Mouse (Mus musculus) inflammation-experienced regulatory T-cells, adult 6 months (primary cell): ENCODE measurements around the gene Tbc1d22b. TPM values are rescaled to one million over a fixed set of nuclear protein-coding genes. Genes with fewer than 3 reads are reported as not detected.
A peak's percentile ranks its signal among the peaks of the same experiment; 100 is the strongest.

Experiments
- ATAC-seq: one replicate; pipeline ENCODE4 v1.8.0; 2017
- polyA plus RNA-seq, 3 experiments: library from polyadenylated mRNA; unstranded; fragments of 100-300 nt; shearing (Covaris generic); gene quantifications; one replicate each; pipeline ENCODE4 v1.2.1; 2017

Tbc1d22b gene
- polyA plus RNA-seq, 3 experiments from 2014 or later: 9.0 to 11.5 (median 11.4) TPM

DNA sequence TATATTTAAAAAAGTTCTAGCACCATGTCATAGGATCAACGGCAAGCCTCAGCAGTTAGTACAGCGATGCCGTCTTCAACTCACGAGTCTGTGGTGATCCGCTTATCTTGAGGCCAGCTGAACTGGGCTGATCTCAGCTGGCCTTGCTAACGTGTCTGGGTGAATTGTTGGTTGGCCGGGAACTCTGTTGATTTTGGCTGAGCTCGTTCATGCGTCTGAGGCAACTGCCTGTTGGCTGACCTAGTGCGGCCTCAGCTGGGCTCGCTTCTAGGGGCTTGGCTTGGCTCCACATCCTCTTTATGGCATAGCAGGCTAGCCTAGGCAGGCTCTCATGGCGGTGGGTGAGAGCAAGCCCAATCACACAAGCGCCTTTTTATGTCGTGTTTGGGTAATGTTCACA, 8.2 kb upstream of the Tbc1d22b start:
- ATAC-seq: no peak

DNA sequence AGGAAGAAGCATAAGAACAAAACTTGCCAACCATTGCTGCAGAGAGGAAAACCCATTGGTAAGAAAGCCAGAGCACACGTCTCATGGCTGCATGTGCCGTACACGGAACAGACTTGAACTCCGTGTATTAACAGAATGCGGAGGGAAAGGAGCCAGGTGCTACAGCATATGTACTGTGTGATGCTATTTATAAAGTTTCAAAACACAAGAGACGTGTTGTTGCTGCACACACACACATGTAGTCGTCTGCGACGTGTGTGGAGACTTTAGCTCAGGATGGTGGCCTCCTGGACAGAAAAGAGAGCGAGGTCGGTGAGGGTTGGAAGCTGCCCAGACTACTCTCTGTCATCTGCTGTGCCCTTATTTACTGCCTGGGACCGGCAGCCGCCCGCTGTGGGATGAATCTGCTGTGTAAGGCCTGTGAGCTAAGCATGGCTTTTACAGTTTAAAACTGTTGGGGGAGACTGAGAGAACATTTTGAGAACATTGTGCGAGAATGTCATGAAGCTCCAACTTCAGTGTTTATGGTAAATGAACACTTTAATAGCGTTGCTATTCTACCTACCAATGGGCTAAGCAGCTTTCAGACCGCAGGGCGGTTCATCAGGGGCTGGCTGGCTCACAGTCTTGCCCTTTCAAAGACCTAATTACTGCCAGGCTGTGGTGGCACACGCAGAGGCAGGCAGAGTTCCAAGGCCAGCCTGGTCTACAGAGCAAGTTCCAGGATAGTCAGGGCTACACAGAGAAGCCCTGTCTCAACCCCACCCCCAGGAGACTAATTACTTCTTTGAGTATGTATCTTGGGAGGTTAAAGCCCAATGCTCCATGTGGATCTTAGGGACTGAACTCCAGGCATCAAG, 6.5 kb upstream of the Tbc1d22b start:
- no peak for ATAC-seq

DNA sequence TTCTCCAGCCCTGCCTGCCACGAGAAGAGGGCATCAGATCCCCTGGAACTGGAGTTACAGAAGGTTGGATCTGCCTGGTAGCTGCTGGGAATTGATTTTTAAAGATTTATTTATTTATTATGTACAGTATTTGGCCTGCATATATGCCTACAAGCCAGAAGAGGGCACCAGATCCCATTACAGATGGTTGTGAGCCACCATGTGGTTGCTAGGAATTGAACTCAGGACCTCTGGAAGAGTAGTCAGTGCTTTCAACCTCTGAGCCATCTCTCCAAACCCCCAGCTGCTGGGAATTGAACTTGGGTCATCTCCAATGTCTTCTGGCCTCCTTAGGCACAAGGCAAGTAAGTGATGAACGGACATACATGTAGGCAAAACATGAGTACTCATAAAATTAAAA, 5.5 kb upstream of the Tbc1d22b start:
- ATAC-seq: no peak

DNA sequence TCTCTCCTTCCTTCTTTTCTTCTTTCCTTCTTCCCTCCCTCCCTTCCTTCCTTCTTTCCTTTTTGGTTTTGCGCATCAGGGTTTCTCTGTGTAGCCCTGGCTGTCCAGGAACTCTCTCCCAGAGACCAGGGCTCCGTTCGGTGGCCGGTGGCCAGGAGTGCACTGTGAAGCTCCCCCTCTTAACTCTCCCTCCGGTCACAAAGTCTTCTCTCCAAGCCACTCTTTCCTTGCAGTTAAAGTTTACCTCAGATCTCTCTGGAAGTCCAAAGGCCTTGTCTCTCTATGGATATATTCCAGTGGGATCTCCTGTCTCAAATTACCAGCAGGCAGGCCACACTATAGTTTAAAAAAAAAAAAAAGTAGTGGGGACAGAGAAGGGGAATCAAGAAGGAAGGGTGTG, 4.3 kb upstream of the Tbc1d22b start:
- no peak for ATAC-seq

DNA sequence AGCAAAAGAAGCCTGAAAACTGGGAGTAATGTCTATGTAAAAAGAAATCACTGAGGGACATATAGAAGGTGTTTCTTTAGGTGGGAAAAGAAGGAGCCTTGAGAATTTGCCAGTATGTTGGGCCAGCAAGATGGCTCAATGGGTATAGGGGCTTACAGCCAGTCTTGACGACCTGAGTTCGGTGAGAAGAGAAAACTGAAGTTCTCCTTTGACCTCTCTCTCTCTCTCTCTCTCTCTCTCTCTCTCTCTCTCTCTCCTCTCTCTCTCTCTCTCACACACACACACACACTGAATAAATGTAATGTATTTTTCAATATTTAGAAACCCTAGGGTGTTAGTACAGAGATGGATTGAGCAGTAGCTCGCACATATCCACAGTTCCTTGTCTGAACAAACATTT, 1.1 kb upstream of the Tbc1d22b start:
- ATAC-seq: no peak

DNA sequence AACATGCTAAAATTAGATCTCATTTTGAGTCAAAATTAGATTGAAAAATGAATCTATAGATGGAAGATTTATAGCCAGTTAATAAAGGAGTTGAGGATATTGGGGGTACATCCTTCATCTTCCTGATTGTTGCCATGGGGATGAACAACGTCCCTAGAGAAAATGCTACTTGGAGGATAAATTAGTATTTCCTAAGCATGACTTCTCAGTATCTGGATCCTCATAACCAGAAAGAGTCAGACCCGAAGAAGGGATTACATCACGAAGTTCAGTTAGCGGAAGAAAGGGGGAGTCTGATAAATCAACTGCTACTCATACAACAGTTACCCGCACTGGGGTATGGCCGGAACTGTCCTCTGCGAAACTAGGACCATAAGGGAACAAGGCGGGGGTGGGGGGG, 591 bp upstream of the Tbc1d22b start:
- no peak for ATAC-seq

DNA sequence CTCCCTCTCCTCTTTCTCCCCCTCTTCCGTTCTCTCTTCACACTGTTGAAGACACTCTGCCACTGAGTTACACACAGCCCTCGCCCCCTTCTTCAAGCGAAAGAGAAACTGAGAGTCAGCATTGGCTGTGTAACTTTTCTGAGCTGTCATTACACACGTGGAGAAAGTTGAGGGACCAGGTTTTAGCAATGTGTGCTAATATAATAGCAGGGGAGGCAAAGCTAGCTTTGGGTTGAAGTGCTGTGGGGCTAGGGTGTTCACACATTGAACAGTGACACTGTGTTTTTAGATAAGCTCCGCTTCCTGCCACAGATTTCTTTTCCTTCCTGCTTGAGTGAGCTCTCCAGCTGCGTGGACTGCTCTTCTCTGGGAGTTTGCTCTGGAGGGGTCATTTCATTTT, 1.4 kb downstream of the Tbc1d22b start:
- peak; percentile 51 for ATAC-seq

GRCm38 (mm10) chr17:29552162-29552732, 2.7 kb downstream of the Tbc1d22b start, which contains the start of gene Tmem217:
Tmem217 (minus strand) TSS chr17:29552385.
- peak; percentile 53 for ATAC-seq

GRCm38 (mm10) chr17:29554176-29554575, 4.6 kb downstream of the Tbc1d22b start:
- ATAC-seq: no peak

DNA sequence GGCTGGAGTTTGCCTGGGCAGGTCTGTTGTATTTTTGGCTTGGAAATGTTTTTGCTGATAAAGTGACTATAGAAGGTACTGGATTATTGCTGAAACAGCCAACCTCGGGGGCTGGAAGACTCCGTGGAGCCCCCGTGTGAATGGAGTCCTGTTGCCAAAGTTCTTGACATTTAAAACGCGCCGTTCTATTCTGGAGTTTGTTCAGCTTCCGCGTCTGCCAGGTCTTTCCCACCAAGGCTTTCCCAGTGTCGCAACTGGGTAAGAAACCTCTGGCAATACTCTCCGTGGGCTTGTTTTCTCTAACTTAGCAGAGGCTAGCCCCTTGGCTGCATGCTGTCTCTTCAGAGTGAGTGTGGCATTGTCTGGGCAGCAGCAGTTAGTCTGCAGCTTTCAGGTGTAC, 6.9 kb downstream of the Tbc1d22b start:
- ATAC-seq: no peak

- ATAC-seq: no peak
Measured at GRCm38 (mm10) chr17:29556893-29557292, 7.3 kb downstream of the Tbc1d22b start.

- ATAC-seq: no peak
Measured at GRCm38 (mm10) chr17:29558476-29558875, 8.9 kb downstream of the Tbc1d22b start.

- ATAC-seq: no peak
Measured at GRCm38 (mm10) chr17:29565521-29565920, 15.9 kb downstream of the Tbc1d22b start.

GRCm38 (mm10) chr17:29568435-29568834, 18.9 kb downstream of the Tbc1d22b start:
- ATAC-seq: no peak

GRCm38 (mm10) chr17:29569831-29570230, 20.2 kb downstream of the Tbc1d22b start:
- ATAC-seq: no peak

GRCm38 (mm10) chr17:29579579-29580126, 30.1 kb downstream of the Tbc1d22b start:
- no peak for ATAC-seq

- ATAC-seq: no peak
Measured at GRCm38 (mm10) chr17:29583569-29583968, 34.0 kb downstream of the Tbc1d22b start.

GRCm38 (mm10) chr17:29584306-29584705, 34.7 kb downstream of the Tbc1d22b start:
- ATAC-seq: no peak

- ATAC-seq: no peak
Measured at GRCm38 (mm10) chr17:29584737-29585136, 35.2 kb downstream of the Tbc1d22b start.

- ATAC-seq: peak; percentile 52
Measured at GRCm38 (mm10) chr17:29585446-29585845, 35.9 kb downstream of the Tbc1d22b start.

DNA sequence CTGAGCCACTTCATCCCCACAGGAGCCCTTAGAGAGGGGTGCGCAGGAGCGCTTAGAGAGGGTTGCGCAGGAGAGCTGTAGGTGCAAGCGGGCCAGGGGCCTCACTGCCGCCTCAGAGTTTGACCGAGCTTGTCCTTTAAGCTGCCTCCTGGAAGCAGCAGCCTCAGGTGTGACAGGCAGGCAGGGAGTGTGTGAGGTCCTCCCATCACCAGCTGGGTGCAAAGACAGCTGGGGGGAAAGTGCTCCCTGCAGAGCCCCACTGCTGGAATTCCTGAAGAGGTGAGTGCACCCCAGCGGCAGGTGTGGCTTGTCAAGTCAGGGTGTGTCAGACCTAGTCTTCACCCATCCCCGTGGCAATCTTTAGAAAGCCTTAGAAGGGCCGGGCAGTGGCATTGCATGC, 37.3 kb downstream of the Tbc1d22b start:
- ATAC-seq: no peak

DNA sequence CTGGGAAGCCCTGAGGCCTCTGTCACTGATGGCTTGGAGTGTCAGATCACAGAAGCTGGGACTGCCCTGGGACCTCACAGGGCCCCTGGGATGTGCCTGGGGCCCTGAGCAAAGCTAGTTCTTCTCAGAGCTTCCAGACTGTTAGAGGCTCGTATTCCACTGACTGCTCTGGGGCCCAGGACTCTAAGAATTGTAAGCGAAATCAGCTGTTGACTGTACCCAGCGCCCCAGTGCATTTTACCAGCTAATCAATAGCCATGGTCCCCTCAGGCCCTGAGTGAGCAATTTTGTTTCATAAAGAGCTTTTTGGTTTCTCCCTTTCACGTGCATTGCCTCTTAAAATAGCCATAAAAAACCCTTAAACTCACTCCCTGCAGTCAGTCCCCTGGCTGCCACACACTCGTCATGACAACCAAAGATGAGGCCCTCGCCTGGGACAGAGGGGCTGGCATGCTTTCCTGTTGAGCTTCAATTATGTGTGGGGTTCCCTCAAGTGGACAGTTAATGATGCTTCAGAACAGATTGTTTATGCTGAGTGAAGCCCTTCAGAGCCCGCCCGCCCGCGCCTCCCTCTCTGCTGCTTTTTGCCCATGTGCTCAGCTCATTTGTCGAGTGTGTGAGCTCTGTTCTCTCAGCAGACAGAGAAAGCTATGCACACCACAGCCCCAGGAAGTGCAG, 39.8 kb downstream of the Tbc1d22b start:
- ATAC-seq: no peak
